24 mouse cellular contexts compared by ENCODE assay signal in genomic region chr1:110605760-110606159, GRCm38 (mm10).
A peak's percentile ranks its signal among the peaks of the same experiment; 100 is the strongest.
DNase-seq lines count a peak whose midpoint lies in the region; ATAC-seq lines count a peak whose summit lies in the region.
"Had no signal": no experiment of that assay in that cellular context is flagged by ENCODE, and none has a peak within 500 bp of the region (broad histone marks: within the 10 kb centered on the region; RNA-seq: fewer than 3 reads in every experiment).

No protein-coding gene starts in this region.

- H3K4me3 ChIP-seq in forebrain, embryonic 12.5 days (replicated peaks) = no peak overlapping the region
- H3K4me3 ChIP-seq in forebrain, embryonic 10.5 days = no peak overlapping the region
- no peak overlapping the region for H3K4me3 ChIP-seq in midbrain, embryonic 14.5 days (replicated peaks; ENCODE audit: low read depth, low read length)
- no peak overlapping the region for H3K4me3 ChIP-seq in midbrain, embryonic 13.5 days (replicated peaks)
- H3K4me3 ChIP-seq in forebrain, embryonic 16.5 days (replicated peaks; ENCODE audit: low read length) = no peak overlapping the region
- H3K4me3 ChIP-seq: heart, embryonic 10.5 days; heart, embryonic 13.5 days; hindbrain, embryonic 12.5 days; intestine, embryonic 15.5 days had no signal

- no peak overlapping the region for H3K4me2 ChIP-seq in forebrain, embryonic 12.5 days
- H3K4me2 ChIP-seq in midbrain, embryonic 14.5 days (ENCODE audit: low read length) = no peak overlapping the region
- H3K4me2 ChIP-seq in midbrain, embryonic 13.5 days (replicated peaks) = no peak overlapping the region
- H3K4me2 ChIP-seq in forebrain, embryonic 16.5 days (ENCODE audit: low read length) = no peak overlapping the region
- H3K4me2 ChIP-seq: heart, embryonic 13.5 days; hindbrain, embryonic 12.5 days; intestine, embryonic 15.5 days had no signal

- WGBS in forebrain, embryonic 12.5 days = 77% methylated on average over 3 of the region's 3 CpGs
- 89% methylated on average over 3 of the region's 3 CpGs for WGBS in forebrain, embryonic 10.5 days
- WGBS in midbrain, embryonic 14.5 days = 70% methylated on average over 3 of the region's 3 CpGs
- WGBS in midbrain, embryonic 13.5 days = 77% methylated on average over 3 of the region's 3 CpGs
- WGBS in forebrain, embryonic 16.5 days = 60% methylated on average over 3 of the region's 3 CpGs

- no peaks in the 10 kb centered on the region for H3K4me1 ChIP-seq in forebrain, embryonic 12.5 days
- no peaks in the 10 kb centered on the region for H3K4me1 ChIP-seq in forebrain, embryonic 10.5 days
- no peaks in the 10 kb centered on the region for H3K4me1 ChIP-seq in midbrain, embryonic 14.5 days (ENCODE audit: control insufficient read depth, insufficient read depth, low read length)
- no peaks in the 10 kb centered on the region for H3K4me1 ChIP-seq in midbrain, embryonic 13.5 days (replicated peaks)
- H3K4me1 ChIP-seq in forebrain, embryonic 16.5 days (replicated peaks; ENCODE audit: control insufficient read depth, insufficient read depth, low read length) = no peaks in the 10 kb centered on the region
- H3K4me1 ChIP-seq: heart, embryonic 10.5 days; heart, embryonic 13.5 days; hindbrain, embryonic 12.5 days; intestine, embryonic 15.5 days had no signal

- no peaks in the 10 kb centered on the region for H3K9me3 ChIP-seq in forebrain, embryonic 12.5 days
- no peaks in the 10 kb centered on the region for H3K9me3 ChIP-seq in forebrain, embryonic 10.5 days
- H3K9me3 ChIP-seq in midbrain, embryonic 14.5 days (ENCODE audit: control insufficient read depth, low read length) = no peaks in the 10 kb centered on the region
- H3K9me3 ChIP-seq in midbrain, embryonic 13.5 days = no peaks in the 10 kb centered on the region
- H3K9me3 ChIP-seq in forebrain, embryonic 16.5 days (ENCODE audit: control insufficient read depth, low read length) = no peaks in the 10 kb centered on the region
- H3K9me3 ChIP-seq: heart, embryonic 10.5 days; heart, embryonic 13.5 days; hindbrain, embryonic 12.5 days; intestine, embryonic 15.5 days had no signal

- H3K9ac ChIP-seq in forebrain, embryonic 12.5 days = no peak overlapping the region
- H3K9ac ChIP-seq in midbrain, embryonic 14.5 days (replicated peaks; ENCODE audit: low read length) = no peak overlapping the region
- H3K9ac ChIP-seq in midbrain, embryonic 13.5 days (replicated peaks) = no peak overlapping the region
- no peak overlapping the region for H3K9ac ChIP-seq in forebrain, embryonic 16.5 days (replicated peaks; ENCODE audit: low read depth, low read length)
- H3K9ac ChIP-seq: heart, embryonic 13.5 days; hindbrain, embryonic 12.5 days; intestine, embryonic 15.5 days had no signal

- H3K36me3 ChIP-seq in forebrain, embryonic 12.5 days (replicated peaks) = no peaks in the 10 kb centered on the region
- H3K36me3 ChIP-seq in forebrain, embryonic 10.5 days (replicated peaks) = no peaks in the 10 kb centered on the region
- H3K36me3 ChIP-seq in midbrain, embryonic 14.5 days (ENCODE audit: control insufficient read depth, insufficient read depth, low read length) = no peaks in the 10 kb centered on the region
- H3K36me3 ChIP-seq in midbrain, embryonic 13.5 days = no peaks in the 10 kb centered on the region
- no peaks in the 10 kb centered on the region for H3K36me3 ChIP-seq in forebrain, embryonic 16.5 days (ENCODE audit: control insufficient read depth, insufficient read depth)
- H3K36me3 ChIP-seq: heart, embryonic 10.5 days; heart, embryonic 13.5 days; hindbrain, embryonic 12.5 days; intestine, embryonic 15.5 days had no signal

- ATAC-seq in forebrain, embryonic 12.5 days (ENCODE audit: low FRiP score) = peak; percentile 46; the same call in 1 of the 2 replicates
- no peak for ATAC-seq in midbrain, embryonic 14.5 days (ENCODE audit: low FRiP score, low TSS enrichment)
- no peak for ATAC-seq in midbrain, embryonic 13.5 days
- ATAC-seq in forebrain, embryonic 16.5 days = peak; percentile 83
- ATAC-seq: activated CD4-positive, CD25-positive, alpha-beta regulatory T cell, adult 4 months; hindbrain, embryonic 16.5 days; intestine, embryonic 15.5 days had no signal

- no peaks in the 10 kb centered on the region for H3K27me3 ChIP-seq in forebrain, embryonic 12.5 days
- no peaks in the 10 kb centered on the region for H3K27me3 ChIP-seq in forebrain, embryonic 10.5 days (ENCODE audit: poor library complexity, severe bottlenecking)
- H3K27me3 ChIP-seq in midbrain, embryonic 14.5 days (ENCODE audit: control insufficient read depth, insufficient read depth, low read length) = no peaks in the 10 kb centered on the region
- no peaks in the 10 kb centered on the region for H3K27me3 ChIP-seq in midbrain, embryonic 13.5 days
- H3K27me3 ChIP-seq in forebrain, embryonic 16.5 days (replicated peaks; ENCODE audit: control insufficient read depth, insufficient read depth, low read length) = no peaks in the 10 kb centered on the region
- H3K27me3 ChIP-seq: heart, embryonic 13.5 days; hindbrain, embryonic 12.5 days; intestine, embryonic 15.5 days had no signal

- no peak for DNase-seq in forebrain, embryonic 10.5 days (ENCODE audit: extremely low spot score, low spot score)
- DNase-seq in midbrain, embryonic 14.5 days = peak; percentile 2
- peak; percentile 2 for DNase-seq in brain, embryonic 18.5 days (ENCODE audit: low read depth, low spot score)
- no peak for DNase-seq in heart, adult 9 months (ENCODE audit: low spot score in 2 of 2)
- no peak for DNase-seq in layer of hippocampus, postnatal 25 days (ENCODE audit: extremely low spot score in 1 of 2, low spot score in 1 of 2)
- DNase-seq: adrenal gland, adult 8-10 months; adrenal gland, postnatal 25 days; cerebellum, adult 11-12 months; cerebellum, adult 9-10 months; cerebellum, postnatal 14 days; gastrocnemius, postnatal 25 days; heart, adult 18-20 months; heart, postnatal 14 days; heart, postnatal 4 days; kidney, adult 11 months had no signal

- no peak overlapping the region for H3K27ac ChIP-seq in forebrain, embryonic 12.5 days
- H3K27ac ChIP-seq in forebrain, embryonic 10.5 days = no peak overlapping the region
- H3K27ac ChIP-seq in midbrain, embryonic 14.5 days (replicated peaks; ENCODE audit: low read depth, low read length) = no peak overlapping the region
- H3K27ac ChIP-seq in midbrain, embryonic 13.5 days = no peak overlapping the region
- H3K27ac ChIP-seq in forebrain, embryonic 16.5 days (ENCODE audit: low read length) = no peak overlapping the region
- H3K27ac ChIP-seq: heart, embryonic 10.5 days; heart, embryonic 13.5 days; hindbrain, embryonic 12.5 days; intestine, embryonic 15.5 days had no signal

Comparison
In these comparisons a context has a peak if more than half of its experiments do, and no peak if none do; other contexts are left out.
1. ATAC-seq: peak in forebrain, embryonic 12.5 days (single experiment) and forebrain, embryonic 16.5 days (single experiment); none in midbrain, embryonic 14.5 days (single experiment) and midbrain, embryonic 13.5 days (single experiment).
2. DNase-seq: peak in midbrain, embryonic 14.5 days (single experiment) and brain, embryonic 18.5 days (single experiment); none in forebrain, embryonic 10.5 days (single experiment), heart, adult 9 months (0 of 2) and layer of hippocampus, postnatal 25 days (0 of 2).